Mouse (Mus musculus): ENCODE measurements at regions not wholly inside any gene's neighbourhood (a gene's known extent, or its start where the extent isn't known, plus 50 kb on each side); places are given as distances from the start of the nearest gene placed in this dataset.

GRCm38 (mm10) chr10:93361654-93362195 lies 50.8 kb upstream of the Elk3 start:
- peak in 1 of 2 experiments; percentile 8 for DNase-seq

- DNase-seq = no peak
Measured at GRCm38 (mm10) chr10:93364108-93364793, 53.3 kb upstream of the Elk3 start.

- no peak for DNase-seq
Measured at GRCm38 (mm10) chr10:93364881-93365280, 53.9 kb upstream of the Elk3 start.

GRCm38 (mm10) chr10:93365318-93365717 lies 54.4 kb upstream of the Elk3 start:
- DNase-seq = no peak

DNA sequence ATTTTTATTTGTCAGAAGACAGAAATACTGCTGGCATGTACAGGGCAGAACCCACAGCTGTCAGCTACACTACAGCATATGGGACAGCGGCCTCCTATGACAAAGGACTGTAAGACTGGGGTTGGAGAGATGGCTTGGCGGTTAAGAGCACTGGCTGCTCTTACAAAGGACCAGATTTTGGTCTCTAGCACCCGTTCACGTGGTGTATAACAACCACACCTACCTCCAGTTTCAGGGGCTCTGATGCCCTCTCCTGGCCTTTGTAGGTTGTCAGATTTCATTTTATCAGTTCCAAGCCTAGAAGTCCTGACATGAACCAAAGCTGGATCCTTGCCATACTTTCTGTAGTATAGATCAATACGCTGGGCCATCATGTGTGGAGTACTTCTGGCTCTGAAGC lies 54.9 kb upstream of the Elk3 start:
- no peak for DNase-seq

GRCm38 (mm10) chr10:93369737-93370136 lies 58.8 kb upstream of the Elk3 start:
- no peak for DNase-seq

GRCm38 (mm10) chr10:93370331-93370730 lies 59.4 kb upstream of the Elk3 start:
- DNase-seq = no peak

DNA sequence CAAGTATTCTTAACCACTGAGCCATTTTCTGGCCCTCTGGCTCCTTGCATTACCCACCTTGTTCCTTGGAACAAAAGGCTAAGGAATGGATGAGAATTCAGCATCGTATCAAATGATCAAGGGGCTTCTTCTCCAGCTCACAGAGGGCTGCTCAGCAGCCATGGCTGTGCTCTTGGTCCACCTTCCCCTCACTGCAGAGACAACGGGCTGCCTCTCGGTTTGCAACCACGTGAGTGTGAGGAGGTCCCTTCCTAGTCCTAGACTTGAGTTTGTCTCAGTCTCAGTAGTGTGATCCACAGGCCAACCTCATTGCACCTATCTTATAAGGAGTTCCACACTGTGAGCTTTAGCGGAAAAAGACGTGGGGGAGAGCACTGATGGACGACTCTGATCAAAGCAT lies 61.3 kb upstream of the Elk3 start:
- DNase-seq = no peak

DNA sequence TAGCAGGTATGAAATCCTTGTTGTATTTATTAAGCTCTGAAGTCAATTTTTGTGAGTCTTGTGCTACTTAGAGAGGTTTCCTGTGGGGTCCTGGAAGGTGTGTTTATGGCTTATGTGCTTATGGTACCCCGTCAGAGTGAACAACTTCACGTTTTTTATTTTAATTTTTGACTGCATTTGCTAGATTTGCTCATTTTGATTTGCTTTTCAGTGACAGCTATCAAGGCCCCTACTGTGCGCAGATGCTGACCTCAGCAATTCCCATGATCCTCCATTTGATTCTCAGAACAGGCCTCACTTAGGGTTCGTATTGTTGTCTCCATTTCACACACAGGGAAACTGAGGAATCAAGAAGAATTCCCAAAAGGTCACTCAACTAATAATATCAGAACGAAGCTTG lies 62.3 kb upstream of the Elk3 start:
- DNase-seq = no peak

DNA sequence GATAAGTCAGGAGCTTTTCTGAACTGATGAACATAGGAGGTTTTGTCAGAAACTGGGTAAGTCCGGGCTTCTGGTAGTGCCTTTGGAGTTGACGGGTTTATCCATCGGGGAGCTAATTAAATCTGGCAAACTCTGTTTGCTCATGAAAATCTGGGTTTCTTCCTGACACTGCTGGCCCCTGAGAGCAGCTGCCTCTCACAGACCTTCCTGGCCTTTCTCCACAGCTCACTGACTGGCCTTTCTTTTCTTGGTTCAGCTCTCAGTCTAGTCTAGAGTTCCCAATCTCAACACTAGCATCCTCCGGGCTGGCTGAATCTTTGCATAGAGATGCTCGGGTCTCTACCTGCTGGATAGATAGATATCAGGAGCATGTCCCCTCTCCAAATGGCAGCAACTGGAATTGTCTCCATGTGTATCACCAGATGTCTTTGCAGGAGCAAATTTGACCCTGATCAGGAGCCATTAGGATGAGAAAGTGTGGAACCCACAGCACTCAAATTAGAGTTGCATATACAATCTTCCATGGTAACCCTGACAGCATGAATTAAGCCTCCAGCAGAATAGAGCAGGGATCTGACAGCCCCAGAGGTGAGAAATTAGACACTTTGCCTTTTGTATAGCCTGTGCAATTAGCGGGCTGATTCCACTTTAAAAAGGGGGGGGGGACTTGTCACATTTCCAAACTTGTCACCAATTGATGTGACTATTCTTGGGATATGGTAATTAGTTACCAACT lies 63.2 kb upstream of the Elk3 start:
- DNase-seq = no peak

DNA sequence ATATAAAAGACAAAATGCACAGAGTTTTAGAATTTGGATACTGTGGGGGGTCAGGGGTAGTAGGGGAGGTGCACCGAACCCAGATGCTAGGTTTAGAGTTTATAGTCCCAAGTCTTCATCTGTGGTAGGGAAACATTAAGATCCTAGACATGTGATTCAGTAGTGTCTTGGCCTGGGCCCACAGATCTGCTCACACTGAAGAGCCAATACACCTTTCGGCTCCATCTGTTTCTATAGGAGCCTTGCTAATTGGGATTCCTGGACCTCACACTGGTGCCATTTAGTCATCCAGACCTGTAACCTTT lies 63.7 kb upstream of the Elk3 start:
- DNase-seq = no peak

DNA sequence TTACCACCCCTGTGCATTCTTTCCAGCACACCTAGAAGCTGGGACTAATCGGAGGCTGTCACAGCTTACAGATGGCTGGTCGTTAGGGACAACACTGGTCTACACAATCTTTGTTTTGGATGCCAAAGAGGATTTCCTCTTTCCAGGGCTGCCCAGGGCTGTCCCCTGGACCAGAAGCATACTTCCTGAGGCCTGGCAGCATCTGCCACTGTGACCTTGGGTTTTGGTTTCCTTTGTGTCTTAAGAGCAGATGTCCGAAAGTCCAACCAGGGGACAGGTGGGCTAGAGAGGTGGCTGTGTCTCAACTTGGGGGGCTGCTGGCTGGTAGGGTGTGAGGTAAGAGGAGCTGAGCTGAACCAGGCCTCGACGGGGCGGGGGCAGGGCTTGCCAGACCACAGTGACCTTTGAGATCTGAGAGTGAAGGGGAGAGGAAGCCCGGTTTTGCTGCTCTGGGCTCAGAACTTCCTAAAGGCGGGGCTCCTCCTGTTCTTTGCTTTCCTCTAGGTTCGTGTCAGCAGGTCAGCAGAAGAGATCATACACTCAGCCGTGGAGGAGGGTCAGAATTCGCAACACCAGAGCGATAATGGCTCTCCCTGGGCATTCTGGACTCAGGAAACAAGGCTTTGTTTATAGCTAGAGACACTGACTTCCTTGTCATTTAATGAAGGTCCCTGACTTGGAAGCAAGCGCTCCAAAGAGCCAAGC lies 64.2 kb upstream of the Elk3 start:
- no peak for DNase-seq

DNA sequence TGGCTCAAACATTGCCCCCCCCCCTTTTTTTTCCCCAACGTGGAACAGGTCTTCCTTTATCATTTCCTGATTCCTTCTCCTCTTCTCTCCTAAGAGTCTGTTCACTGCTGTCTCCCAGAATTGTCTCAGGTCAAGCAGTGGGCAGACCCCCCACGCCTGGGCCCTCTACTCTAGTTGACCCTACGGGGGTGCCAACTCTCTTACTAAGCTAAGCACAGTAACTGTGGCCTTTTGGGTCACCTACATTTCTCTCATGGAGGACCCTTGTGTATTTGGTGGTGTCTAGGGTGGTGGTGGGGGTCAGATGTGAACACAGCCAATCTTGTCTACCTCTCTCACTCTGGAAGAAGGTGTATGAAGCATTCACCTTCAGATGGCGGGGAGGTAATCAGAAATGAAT lies 64.8 kb upstream of the Elk3 start:
- DNase-seq = no peak

DNA sequence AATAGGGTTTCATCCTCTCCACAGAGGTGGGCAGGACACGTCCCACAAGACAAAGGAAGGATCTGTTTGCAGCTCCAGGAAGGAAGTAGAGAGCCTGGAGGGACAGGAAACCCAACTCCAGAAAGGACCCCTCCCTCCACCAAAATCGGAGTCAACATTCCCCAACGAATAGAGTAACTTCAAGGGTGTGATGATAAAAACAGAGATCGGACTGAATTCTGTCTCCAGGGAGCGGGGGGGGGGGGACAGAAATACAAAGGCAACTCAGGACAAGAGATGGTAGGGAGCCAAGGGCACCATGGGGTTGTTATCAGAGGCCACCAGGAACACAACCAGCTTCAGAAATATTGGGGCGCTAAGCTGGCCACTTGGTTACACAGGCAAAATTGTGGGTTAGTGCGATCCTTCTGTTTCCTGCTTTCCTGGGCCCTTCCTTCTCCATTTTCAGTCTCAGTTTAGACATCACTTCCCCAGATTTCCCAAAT lies 65.6 kb upstream of the Elk3 start:
- no peak for DNase-seq

GRCm38 (mm10) chr10:93389276-93389675 lies 63.9 kb upstream of the Lta4h start:
- DNase-seq = no peak

DNA sequence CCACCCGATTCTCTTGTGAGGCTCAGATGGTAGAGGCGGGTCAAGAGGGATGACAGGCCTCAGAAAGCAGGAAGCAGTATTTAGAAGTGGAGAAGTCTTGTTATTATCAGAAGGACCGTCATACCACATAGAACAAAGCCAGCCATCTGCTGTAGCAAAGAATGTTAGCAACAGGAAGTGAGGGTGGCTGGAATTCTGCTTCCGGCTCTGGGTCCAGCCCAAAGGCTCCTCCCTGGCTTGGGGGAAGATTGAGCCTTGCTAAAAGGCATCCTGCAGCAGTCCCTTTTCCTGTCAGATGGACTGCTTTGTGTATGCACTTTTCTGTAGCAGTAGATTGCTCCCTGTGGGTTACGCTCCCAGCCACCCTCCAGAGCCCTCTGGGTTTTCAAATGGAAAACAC lies 61.9 kb upstream of the Lta4h start:
- DNase-seq = no peak

- DNase-seq = no peak
Measured at GRCm38 (mm10) chr10:93393902-93394301, 59.3 kb upstream of the Lta4h start.

DNA sequence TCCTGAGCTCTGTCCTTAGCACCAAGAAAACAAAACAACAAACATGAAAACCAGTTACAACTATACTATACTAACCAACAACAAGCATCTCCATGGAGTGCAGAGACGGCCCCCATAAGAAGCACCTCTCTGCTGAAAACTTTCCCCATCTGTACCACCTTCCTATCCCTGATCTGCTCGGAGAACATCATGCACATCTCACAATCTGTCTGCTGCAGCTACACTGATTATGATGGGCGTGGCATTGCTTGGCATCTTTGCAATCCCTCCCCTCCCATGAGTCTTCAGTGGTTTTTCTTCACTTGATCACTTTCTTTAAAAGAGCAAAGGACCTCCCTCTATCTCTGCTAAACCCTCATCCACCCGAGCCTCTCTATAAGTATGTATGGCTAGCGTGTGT lies 55.5 kb upstream of the Lta4h start:
- DNase-seq = no peak

GRCm38 (mm10) chr10:93398531-93399320 lies 54.5 kb upstream of the Lta4h start:
- no peak for DNase-seq

DNA sequence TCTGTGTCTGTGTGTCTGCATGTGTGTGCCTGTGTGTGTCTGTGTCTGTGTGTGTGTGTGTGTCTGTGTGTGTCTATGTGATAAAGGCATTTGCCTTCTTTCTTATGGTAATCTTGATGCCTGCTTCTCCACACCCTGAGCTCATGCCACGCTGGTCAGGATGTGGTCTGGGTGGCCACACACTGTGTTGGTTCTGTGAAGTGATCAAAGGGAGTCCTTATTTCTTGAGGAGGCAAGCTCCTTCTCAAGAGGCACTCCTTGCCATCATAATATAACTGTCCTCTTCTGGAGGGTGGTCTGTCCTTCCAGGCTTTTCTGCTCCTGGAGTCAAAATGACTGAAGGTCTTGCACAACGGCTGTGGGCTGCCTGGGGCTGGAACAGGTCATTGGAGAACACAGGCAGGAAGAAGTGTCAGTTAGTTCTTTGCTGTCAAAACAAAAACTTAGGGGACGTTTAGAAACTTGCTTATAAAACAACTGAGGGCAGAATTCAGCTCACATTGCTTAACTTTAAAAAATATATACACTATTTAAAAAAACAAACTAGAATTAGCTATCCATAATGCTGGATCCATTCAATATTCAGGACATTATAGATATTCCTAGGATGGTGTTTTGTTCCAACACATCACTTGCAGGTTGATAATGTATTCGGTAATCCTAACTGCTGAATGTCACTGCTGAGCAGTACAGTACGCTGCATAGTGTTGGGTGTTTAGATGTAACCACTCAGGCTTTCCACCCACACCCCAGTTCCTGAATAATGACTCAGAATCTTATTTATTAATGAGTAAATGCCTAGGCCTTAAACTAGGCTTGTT lies 50.3 kb upstream of the Lta4h start:
- no peak for DNase-seq
